Mouse (Mus musculus) MN1 (cell line): ENCODE data around the gene Hus1b.

ENCODE experiments used
- DNase-seq: peaks from one replicate; pipeline ENCODE4 v3.0.0-alpha.2; 2016; ENCODE audit warnings: low spot score

The Hus1b gene

DNA sequence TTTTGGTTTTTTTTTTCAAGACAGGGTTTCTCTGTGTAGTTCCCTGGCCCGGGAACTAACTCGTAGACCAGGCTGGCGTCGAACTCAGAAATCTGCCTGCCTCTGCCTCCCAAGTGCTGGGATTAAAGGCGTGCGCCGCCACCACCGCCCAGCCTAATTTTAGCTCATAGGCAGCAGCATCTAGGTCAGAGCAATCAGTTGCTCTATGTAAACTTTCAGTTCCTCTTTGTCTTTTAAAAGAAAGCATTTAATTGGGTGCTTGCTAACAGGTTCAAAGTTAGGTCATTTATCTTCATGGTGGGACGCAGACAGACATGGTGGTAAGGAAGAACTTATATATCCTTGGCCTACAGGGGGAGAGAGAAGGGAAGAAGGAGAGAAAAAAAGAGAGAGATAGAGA lies 1.6 kb upstream of the Hus1b start:
- no peak for DNase-seq

DNA sequence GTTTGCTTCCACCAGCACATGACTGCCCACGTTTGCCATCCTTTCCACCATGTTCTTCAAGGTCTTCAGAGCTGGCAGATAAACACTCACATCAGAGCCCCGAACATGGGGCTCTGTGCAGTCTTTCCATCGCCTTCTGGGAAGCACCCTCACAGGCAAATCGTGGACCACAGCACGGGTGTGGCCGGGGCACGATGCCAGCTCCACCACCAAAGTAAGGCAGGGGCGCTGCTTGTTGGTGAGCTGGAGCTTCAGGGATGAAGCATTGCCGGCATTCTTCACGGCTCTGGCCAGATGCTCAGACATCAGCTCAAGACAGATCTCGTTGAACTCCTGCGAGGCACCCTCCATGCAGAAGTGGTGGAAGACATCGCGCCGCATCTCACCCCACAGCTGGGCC lies 430 bp downstream of the Hus1b start:
- DNase-seq, result no peak

- DNase-seq, result no peak
Measured at GRCm38 (mm10) chr13:30945788-30946187, 1.8 kb downstream of the Hus1b start.

GRCm38 (mm10) chr13:30932972-30933371 lies 14.6 kb downstream of the Hus1b start:
- DNase-seq, result no peak

- DNase-seq, result no peak
Measured at GRCm38 (mm10) chr13:30931613-30932012, 15.9 kb downstream of the Hus1b start.

DNA sequence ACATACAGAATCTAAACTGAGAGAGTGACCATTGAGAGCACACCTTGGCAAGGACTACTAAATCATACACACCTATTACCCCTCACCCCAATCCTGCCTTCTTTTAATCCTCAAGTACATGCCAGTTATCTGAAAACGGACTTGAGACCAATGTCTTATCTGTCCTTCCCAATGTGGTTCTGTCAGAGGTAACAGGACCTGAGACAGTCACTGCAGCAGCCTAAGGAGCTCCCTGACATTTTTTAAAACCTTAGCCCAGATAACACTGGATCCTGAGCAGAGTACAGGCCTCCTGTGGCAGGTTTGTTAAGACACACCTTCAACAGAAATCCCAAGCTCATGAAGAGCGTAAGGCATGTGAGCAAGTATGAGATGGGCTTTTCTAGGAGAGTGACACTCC lies 18.4 kb downstream of the Hus1b start:
- DNase-seq, result no peak

- DNase-seq, result no peak
Measured at GRCm38 (mm10) chr13:30924269-30924668, 23.3 kb downstream of the Hus1b start.

DNA sequence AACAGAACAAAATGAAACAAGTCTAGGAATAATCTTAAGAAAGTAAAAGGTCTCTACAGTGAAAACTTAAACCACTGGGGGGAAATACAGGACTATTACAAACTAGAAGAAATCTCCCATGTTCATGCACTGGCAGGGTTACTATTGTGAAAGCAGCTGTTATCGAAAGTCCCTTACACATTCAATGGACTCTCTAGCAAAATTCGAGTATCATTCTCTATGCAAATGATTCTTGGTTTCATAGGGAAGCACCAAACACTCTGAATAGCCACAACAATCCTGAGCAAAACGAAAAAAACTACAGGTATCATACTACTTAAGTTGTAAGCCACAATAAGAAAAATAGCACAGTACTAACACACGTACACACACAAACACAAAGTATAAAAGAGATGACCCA lies 25.6 kb downstream of the Hus1b start:
- DNase-seq, result no peak

- no peak for DNase-seq
Measured at GRCm38 (mm10) chr13:30913757-30914156, 33.8 kb downstream of the Hus1b start.

DNA sequence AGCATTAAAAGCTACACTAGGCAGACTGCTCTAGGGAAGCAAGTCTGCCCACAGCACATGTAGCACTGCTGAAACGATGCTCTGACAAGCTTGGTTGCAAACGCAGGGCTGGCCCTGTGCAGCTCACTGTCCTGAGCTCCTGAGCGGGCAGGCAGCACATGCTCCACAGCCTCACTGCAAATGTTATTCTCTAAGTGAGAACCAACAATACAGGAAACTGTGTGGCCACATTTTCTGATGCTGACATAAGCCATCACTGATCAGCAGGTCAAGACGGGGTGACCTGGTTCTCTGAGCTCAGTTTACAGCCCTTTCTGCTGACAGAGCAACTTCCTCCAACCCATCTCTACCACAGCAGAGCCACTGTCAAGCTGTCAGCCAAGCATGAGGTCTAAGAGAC lies 34.5 kb downstream of the Hus1b start:
- DNase-seq, result no peak

DNA sequence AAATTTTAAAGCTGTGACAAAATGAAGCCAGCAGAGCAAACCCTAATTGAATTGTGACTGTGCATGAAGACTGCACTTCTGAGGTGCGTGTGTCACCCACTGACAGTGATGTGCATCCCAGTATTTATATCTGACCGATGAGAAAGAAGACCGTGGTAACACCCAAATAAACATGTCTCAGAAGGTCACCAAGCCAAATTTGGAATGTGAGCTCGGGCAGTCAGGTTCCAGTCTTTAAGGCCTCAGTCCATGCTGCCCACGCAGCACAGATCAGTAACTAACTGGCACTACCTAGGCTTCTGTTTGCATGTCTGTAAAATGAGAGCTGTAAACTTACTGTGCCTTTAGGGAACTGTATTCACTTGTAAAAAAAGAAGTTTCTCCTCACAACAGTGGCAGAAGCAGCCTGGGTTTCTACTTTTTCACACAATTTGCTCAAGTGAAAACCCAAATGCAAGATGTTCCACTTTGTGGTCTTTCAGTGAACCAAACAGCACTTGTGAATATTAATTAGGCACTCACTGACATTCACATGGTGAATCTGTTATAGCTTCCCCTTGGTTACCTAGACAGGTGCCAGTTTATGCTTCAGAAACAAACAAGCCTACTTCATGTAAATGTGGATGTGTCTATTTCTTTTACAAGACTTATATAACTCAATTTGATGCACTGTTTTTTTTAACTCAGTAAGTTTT lies 35.5 kb downstream of the Hus1b start:
- no peak for DNase-seq

- DNase-seq, result no peak
Measured at GRCm38 (mm10) chr13:30910889-30911288, 36.7 kb downstream of the Hus1b start.

DNA sequence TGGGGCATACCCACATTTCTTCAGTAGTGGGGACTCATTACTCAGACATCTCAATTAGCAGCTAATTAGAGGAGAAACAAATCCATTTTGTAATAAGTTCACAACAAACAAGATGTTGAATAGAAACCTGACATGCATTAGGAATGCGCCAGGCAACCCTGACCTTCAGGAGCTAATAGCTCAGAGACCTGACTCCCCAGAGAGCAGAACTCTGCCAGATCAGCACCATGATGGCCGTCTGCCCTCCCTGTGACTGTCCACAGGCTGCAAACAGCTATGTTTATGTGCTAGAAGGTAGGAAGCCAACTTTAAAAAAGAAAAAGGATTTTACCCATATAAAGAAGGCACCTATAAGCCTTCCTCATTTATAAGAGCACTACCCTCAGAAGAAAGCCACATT lies 45.3 kb downstream of the Hus1b start:
- no peak for DNase-seq

- peak; percentile 25 for DNase-seq
Measured at GRCm38 (mm10) chr13:30901387-30902041, 46.0 kb downstream of the Hus1b start.
